Mouse (Mus musculus): Measurements from ENCODE around the gene Eif6. TPM values are rescaled to one million over a fixed set of nuclear protein-coding genes. Genes with fewer than 3 reads are reported as not detected.
"Not testable (repeated sequence)": the region's sequence is repeated elsewhere in the genome, so short reads cannot be mapped to it uniquely, and the experiment has no call there.

Gene Eif6
- polyA plus RNA-seq, 1 experiment = 266 TPM

DNA sequence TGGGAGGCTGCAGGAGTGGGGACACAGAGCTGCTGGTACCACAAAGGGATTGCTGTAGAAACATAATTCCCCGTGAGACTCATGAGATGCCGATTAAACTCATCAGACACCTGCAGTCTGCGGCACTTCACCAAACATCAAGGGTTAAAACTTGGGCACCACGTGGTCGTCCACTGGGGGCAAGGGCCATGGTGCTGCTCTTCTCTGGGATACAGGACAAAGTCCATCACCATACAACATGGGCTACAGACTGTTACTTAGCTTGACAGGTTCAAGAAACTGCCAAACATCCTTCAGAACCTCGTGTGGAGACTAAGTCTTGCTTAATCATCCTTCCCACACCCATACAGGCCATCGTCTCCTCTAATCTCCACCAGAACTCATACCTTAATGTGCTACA is 33.4 kb upstream of the Eif6 start:
- Histone ChIP-seq H3K36me3 (replicated peaks; ENCODE audit: low read length) (peaks cover 77% of the 10 kb centered on the region), H3K4me1 (0 out of 2 replicates have a peak, but pooled peaks cover under 1% of the 10 kb centered on the region), H3K27me3 (replicated peaks) (no peaks in the 10 kb centered on the region), H3K9me3 (no peaks in the 10 kb centered on the region), H3K4me3 (replicated peaks) (no peak overlapping the region)
- TF ChIP-seq GATA1 (IDR thresholded peaks at IDR 0.05; ENCODE audit: borderline replicate concordance, low read length) (no peak), FLI1 (IDR thresholded peaks at IDR 0.05; ENCODE audit: low read length) (no peak)

DNA sequence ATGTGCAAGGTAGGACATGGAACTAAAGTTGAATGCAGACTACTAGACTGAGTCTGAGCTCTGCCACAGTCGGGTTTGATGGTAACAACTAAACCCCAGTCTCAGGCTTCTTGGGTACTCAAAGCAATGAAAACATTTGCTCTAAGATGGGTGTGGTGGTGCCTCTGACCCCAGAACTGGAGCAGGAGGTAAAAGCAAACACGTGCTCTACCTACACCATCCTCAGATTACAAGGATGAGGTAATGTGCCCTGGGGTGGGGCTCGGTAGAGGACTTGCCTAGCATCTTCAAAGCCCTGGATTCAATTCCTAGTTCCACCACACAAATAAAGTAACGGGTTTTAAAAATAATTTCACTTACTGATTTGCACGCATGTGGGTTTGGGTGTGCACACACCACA is 25.8 kb upstream of the Eif6 start:
- Histone ChIP-seq H3K9me3 (no peaks in the 10 kb centered on the region), H3K4me1 (0 out of 2 replicates have a peak, but pooled peaks cover 6% of the 10 kb centered on the region), H3K4me3 (replicated peaks) (no peak overlapping the region), H3K27me3 (replicated peaks) (no peaks in the 10 kb centered on the region), H3K36me3 (replicated peaks; ENCODE audit: low read length) (peaks cover 93% of the 10 kb centered on the region)
- TF ChIP-seq FLI1 (IDR thresholded peaks at IDR 0.05; ENCODE audit: low read length) = no peak
- TF ChIP-seq GATA1 (IDR thresholded peaks at IDR 0.05; ENCODE audit: borderline replicate concordance, low read length) = no peak

GRCm38 (mm10) chr2:155850120-155850519 is 23.4 kb upstream of the Eif6 start:
- Histone ChIP-seq H3K36me3 (replicated peaks; ENCODE audit: low read length) (peaks cover 96% of the 10 kb centered on the region), H3K4me1 (0 out of 2 replicates have a peak, but pooled peaks cover 6% of the 10 kb centered on the region), H3K4me3 (replicated peaks) (no peak overlapping the region), H3K27me3 (replicated peaks) (no peaks in the 10 kb centered on the region), H3K9me3 (no peaks in the 10 kb centered on the region)
- TF ChIP-seq FLI1 (IDR thresholded peaks at IDR 0.05; ENCODE audit: low read length) = no peak
- TF ChIP-seq GATA1 (IDR thresholded peaks at IDR 0.05; ENCODE audit: borderline replicate concordance, low read length) = no peak

DNA sequence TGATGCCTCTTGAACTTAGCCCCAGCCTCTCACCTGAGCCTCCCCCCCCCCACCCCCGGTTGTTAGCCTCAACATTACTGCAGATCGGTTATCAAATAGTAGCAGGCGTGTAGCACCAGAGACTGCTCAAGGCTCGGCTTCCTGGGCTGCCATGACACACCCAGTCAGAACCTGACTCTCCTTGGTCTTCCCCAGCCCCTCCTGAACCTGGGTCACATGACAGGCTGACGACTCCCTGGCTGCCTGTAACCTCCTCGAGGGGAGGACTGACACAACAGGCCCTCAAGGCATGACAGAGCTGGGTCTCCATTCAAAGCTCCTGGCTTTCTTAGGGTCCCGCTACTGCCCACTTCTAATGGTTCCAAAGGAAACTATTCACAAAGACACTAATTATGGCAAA is 22.7 kb upstream of the Eif6 start:
- H3K9me3 ChIP-seq = no peaks in the 10 kb centered on the region
- H3K4me3 ChIP-seq (replicated peaks) = no peak overlapping the region
- no peaks in the 10 kb centered on the region for H3K27me3 ChIP-seq (replicated peaks)
- 0 out of 2 replicates have a peak, but pooled peaks cover 6% of the 10 kb centered on the region for H3K4me1 ChIP-seq
- no peak for TF ChIP-seq GATA1 (IDR thresholded peaks at IDR 0.05; ENCODE audit: borderline replicate concordance, low read length)
- TF ChIP-seq FLI1 (IDR thresholded peaks at IDR 0.05; ENCODE audit: low read length) = no peak
- peaks cover 99% of the 10 kb centered on the region for H3K36me3 ChIP-seq (replicated peaks; ENCODE audit: low read length)

GRCm38 (mm10) chr2:155848291-155848690 is 21.6 kb upstream of the Eif6 start:
- Histone ChIP-seq H3K9me3 (no peaks in the 10 kb centered on the region), H3K36me3 (replicated peaks; ENCODE audit: low read length) (peaks cover 89% of the 10 kb centered on the region), H3K4me1 (0 out of 2 replicates have a peak, but pooled peaks cover 6% of the 10 kb centered on the region), H3K27me3 (replicated peaks) (no peaks in the 10 kb centered on the region), H3K4me3 (replicated peaks) (no peak overlapping the region)
- TF ChIP-seq FLI1 (IDR thresholded peaks at IDR 0.05; ENCODE audit: low read length) (no peak), GATA1 (IDR thresholded peaks at IDR 0.05; ENCODE audit: borderline replicate concordance, low read length) (no peak)

GRCm38 (mm10) chr2:155846930-155847329 is 20.2 kb upstream of the Eif6 start:
- H3K4me3 ChIP-seq (replicated peaks) = no peak overlapping the region
- peaks cover 4% of the 10 kb centered on the region for H3K27me3 ChIP-seq (replicated peaks)
- H3K36me3 ChIP-seq (replicated peaks; ENCODE audit: low read length) = peaks cover 75% of the 10 kb centered on the region
- H3K4me1 ChIP-seq = 0 out of 2 replicates have a peak, but pooled peaks cover 6% of the 10 kb centered on the region
- TF ChIP-seq GATA1 (IDR thresholded peaks at IDR 0.05; ENCODE audit: borderline replicate concordance, low read length) = no peak
- TF ChIP-seq FLI1 (IDR thresholded peaks at IDR 0.05; ENCODE audit: low read length) = no peak
- no peaks in the 10 kb centered on the region for H3K9me3 ChIP-seq

GRCm38 (mm10) chr2:155838961-155839360 is 12.2 kb upstream of the Eif6 start:
- Histone ChIP-seq H3K4me3 (replicated peaks) (no peak overlapping the region), H3K9me3 (no peaks in the 10 kb centered on the region), H3K36me3 (replicated peaks; ENCODE audit: low read length) (no peaks in the 10 kb centered on the region), H3K4me1 (no peaks in the 10 kb centered on the region; the same call in 1 of the 2 replicates), H3K27me3 (replicated peaks) (peaks cover 60% of the 10 kb centered on the region)
- TF ChIP-seq FLI1 (IDR thresholded peaks at IDR 0.05; ENCODE audit: low read length) (no peak), GATA1 (IDR thresholded peaks at IDR 0.05; ENCODE audit: borderline replicate concordance, low read length) (no peak)

DNA sequence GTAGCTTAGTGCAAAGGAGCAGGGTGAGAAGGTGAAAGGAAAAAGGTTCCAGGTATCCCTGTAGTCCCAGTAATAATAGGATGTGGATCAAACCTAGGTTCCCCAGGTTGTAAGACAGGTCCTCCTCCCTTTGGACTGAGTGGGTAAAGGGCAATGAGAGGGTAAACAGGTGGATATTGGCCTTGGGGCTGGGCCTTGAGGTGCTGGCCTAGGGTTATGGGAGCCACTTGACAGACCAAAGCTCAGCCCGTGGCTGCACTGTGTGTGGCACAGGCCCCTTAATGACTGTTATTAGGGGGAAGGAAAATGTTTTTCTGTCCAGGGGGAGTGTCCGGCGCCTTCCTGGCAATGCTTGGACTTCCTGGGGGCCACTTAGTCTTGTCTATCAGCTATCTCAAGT is 11.2 kb upstream of the Eif6 start:
- Histone ChIP-seq H3K4me1 (peaks cover 2% of the 10 kb centered on the region; the same call in 1 of the 2 replicates), H3K27me3 (replicated peaks) (peaks cover 64% of the 10 kb centered on the region)
- no peak for TF ChIP-seq GATA1 (IDR thresholded peaks at IDR 0.05; ENCODE audit: borderline replicate concordance, low read length)
- TF ChIP-seq FLI1 (IDR thresholded peaks at IDR 0.05; ENCODE audit: low read length) = no peak

DNA sequence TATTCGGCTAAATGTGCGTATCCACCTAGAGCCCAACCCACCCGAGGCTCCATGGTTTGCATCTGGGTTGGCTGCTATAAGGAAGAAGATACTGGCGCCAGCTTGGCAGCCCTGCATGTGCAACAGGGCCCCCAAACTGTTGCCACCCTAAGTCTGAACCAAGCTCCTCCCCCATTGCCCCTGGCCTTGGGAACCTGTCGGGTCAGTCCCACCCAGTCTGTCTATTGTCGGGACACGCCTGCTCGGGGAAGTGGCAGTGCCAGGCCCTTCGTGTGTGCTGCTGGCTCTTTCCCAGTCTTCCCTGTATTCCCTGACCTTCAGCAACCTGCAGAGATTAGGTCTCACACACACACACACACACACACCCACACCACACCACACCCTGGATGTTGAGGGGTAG is 8.0 kb upstream of the Eif6 start, which contains the start of gene Fam83c:
Fam83c (minus strand) TSS at position 123 of the 400 bp plus-strand sequence.
- no peaks in the 10 kb centered on the region for H3K36me3 ChIP-seq (replicated peaks; ENCODE audit: low read length)
- peaks cover 54% of the 10 kb centered on the region for H3K27me3 ChIP-seq (replicated peaks)
- H3K4me3 ChIP-seq (replicated peaks) = no peak within 1 kb of the TSS
- peaks cover 14% of the 10 kb centered on the region for H3K4me1 ChIP-seq
- no peaks in the 10 kb centered on the region for H3K9me3 ChIP-seq
- TF ChIP-seq FLI1 (IDR thresholded peaks at IDR 0.05; ENCODE audit: low read length) (no peak), GATA1 (IDR thresholded peaks at IDR 0.05; ENCODE audit: borderline replicate concordance, low read length) (no peak)

More for the DNA sequence above, 11.2 kb upstream of the Eif6 start:
- Histone ChIP-seq H3K4me3 (replicated peaks) (no peak overlapping the region), H3K36me3 (replicated peaks; ENCODE audit: low read length) (no peaks in the 10 kb centered on the region), H3K9me3 (no peaks in the 10 kb centered on the region)

GRCm38 (mm10) chr2:155832087-155832486 is 5.4 kb upstream of the Eif6 start:
- not testable (repeated sequence) for H3K4me3 ChIP-seq (replicated peaks); H3K36me3 ChIP-seq (replicated peaks; ENCODE audit: low read length); H3K9me3 ChIP-seq
- Histone ChIP-seq H3K4me1 (peaks cover 20% of the 10 kb centered on the region), H3K27me3 (replicated peaks) (peaks cover 44% of the 10 kb centered on the region)

GRCm38 (mm10) chr2:155831302-155831701 is 4.6 kb upstream of the Eif6 start:
- Histone ChIP-seq H3K36me3 (replicated peaks; ENCODE audit: low read length) (no peaks in the 10 kb centered on the region), H3K4me3 (replicated peaks) (no peak overlapping the region), H3K27me3 (replicated peaks) (peaks cover 40% of the 10 kb centered on the region), H3K4me1 (peaks cover 24% of the 10 kb centered on the region), H3K9me3 (no peaks in the 10 kb centered on the region)
- TF ChIP-seq GATA1 (IDR thresholded peaks at IDR 0.05; ENCODE audit: borderline replicate concordance, low read length) = no peak
- no peak for TF ChIP-seq FLI1 (IDR thresholded peaks at IDR 0.05; ENCODE audit: low read length)

Data from megakaryocyte, embryonic 14.5 days (primary cell).